Mouse (Mus musculus) kidney, adult 2 months (tissue): ENCODE data around the gene Bpifc. TPM values are rescaled to one million over a fixed set of nuclear protein-coding genes. Genes with fewer than 3 reads are reported as not detected.
A peak's percentile ranks its signal among the peaks of the same experiment; 100 is the strongest.

ENCODE experiments used
- DNase-seq: peaks from one replicate; pipeline ENCODE4 v3.0.0; 2021
- H3K27ac ChIP-seq: fragments of 200-500 bp; 2 replicates; pipeline ENCODE4 v1.5.1; 2012; ENCODE audit warnings: low read depth, low read length, control low read depth, inconsistent platforms; ENCODE audit not compliant: insufficient read depth
- H3K27me3 ChIP-seq: fragments of 200-500 bp; replicated peaks from 2 replicates; pipeline ENCODE4 v1.6.1; 2012; ENCODE audit warnings: mild to moderate bottlenecking, moderate library complexity, low read length, inconsistent platforms; ENCODE audit not compliant: control insufficient read depth, insufficient read depth
- H3K36me3 ChIP-seq: fragments of 200-500 bp; 2 replicates; pipeline ENCODE4 v1.6.1; 2012; ENCODE audit warnings: mild to moderate bottlenecking, moderate library complexity, low read length, inconsistent platforms; ENCODE audit not compliant: control insufficient read depth, insufficient read depth
- H3K4me1 ChIP-seq: fragments of 200-500 bp; 2 replicates; pipeline ENCODE4 v1.6.1; 2011; ENCODE audit warnings: low read length; ENCODE audit not compliant: control insufficient read depth, insufficient read depth
- H3K4me3 ChIP-seq: fragments of 200-500 bp; 2 replicates; pipeline ENCODE4 v1.5.1; 2011; ENCODE audit warnings: mild to moderate bottlenecking, low read depth, low read length, control low read depth; ENCODE audit not compliant: insufficient read depth
- CTCF ChIP-seq: fragments of 200-500 bp; conservative IDR thresholded peaks from 2 replicates; pipeline ENCODE4 v1.5.1; 2011; ENCODE audit warnings: low read depth, mild to moderate bottlenecking, control low read depth, low read length, moderate library complexity, mixed read lengths; ENCODE audit not compliant: insufficient read depth, insufficient read length
- POLR2A ChIP-seq: fragments of 200-500 bp; IDR thresholded peaks from one replicate; pipeline ENCODE4 v1.6.1; 2011; ENCODE audit warnings: low read depth, low read length, control low read depth
- WGBS: fragments of 180-500 bp; shearing (Covaris S2); methylation state at CpG from one replicate; pipeline ENCODE4 v1.1.7; 2018; 5-methylcytosine and 5-hydroxymethylcytosine counted together
- polyA plus RNA-seq: library from polyadenylated mRNA; depleted of rRNA; stranded (reverse); fragments of >200 nt; gene quantifications from 2 replicates; pipeline ENCODE4 v1.2.3, GENCODE M21; 2012; rRNA removed

Bpifc gene
- 0.08 and 0.11 TPM in 2 replicates for polyA plus RNA-seq

DNA sequence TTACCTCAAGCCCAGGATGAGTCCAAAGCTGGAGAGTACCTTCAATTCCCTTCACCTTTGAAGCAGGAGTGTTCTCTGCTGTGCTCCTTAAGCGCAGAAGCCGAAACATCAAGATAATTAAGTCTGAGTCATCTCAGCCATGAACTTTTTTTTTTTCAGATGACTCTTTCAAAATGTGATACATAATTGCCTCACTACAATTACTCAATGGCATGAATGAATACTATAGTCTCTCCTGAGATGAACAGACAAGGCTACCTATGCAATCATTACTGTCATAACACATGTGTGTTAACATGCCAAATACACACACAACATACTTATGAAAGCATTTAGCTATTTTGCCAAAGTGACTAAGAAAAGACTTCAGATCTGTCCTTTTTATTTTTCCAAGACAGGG is at the start of gene Bpifc:
Gene Bpifc (minus strand): TSS at position 115 of the 400 bp plus-strand sequence.
- H3K36me3 ChIP-seq, result no peaks in the 10 kb centered on the region
- no peaks in the 10 kb centered on the region for H3K27me3 ChIP-seq
- H3K4me1 ChIP-seq, result peaks cover 6% of the 10 kb centered on the region; the same call in 1 of the 2 replicates
- WGBS, result 89% methylated on average over 2 of the region's 2 CpGs
- DNase-seq, result no peak
- H3K27ac ChIP-seq, result no peak within 1 kb of the TSS
- TF ChIP-seq CTCF (no peak), POLR2A (no peak)
- no peak within 1 kb of the TSS for H3K4me3 ChIP-seq

DNA sequence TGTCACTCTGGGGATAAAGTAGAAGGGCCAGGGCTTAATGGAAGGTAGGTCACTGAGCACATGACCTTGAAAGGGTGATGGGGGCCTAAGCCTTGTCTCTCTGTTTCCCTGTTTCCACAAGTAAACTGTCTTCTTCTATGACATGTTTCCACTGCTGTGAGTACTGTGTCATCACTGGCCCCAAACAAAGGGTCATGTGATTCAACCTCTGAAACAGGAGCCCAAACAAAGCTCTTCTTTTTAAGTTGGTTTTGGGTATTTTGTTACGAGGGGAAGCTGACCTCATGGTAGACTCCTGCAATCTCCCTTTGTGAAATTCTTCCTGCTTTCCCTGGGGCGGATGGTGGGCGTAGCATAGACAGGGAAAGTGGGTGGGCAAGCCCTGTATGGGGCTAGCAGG is 48.6 kb upstream of the Bpifc start:
- TF ChIP-seq POLR2A (no peak), CTCF (no peak)
- H3K4me1 ChIP-seq, result peaks cover 22% of the 10 kb centered on the region
- no peaks in the 10 kb centered on the region for H3K27me3 ChIP-seq
- no peaks in the 10 kb centered on the region for H3K36me3 ChIP-seq
- H3K4me3 ChIP-seq, result no peak overlapping the region
- WGBS, result 76% methylated on average over 3 of the region's 3 CpGs
- DNase-seq, result no peak
- no peak overlapping the region for H3K27ac ChIP-seq

DNA sequence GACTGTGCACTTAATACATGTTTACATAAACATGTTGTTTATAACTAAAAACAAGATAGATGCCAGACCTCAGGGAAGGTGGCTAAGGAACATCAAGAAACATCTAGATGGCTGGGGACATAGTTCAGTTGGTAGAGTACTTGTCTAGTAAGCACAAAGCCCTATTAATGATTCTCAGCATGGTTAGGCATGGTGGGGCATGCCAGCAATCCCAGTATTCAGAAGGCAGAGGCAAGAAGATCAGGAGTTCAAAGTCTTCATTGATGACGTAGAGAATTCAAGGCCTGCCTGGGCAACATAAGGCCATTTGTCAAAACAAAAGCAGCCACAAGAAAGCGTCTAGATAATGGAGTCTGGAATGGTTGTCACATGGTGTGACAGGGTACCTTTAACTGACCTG is 46.0 kb upstream of the Bpifc start:
- peak; percentile 94 for DNase-seq
- H3K4me3 ChIP-seq, result peak overlapping the region; percentile 51; the same call in 1 of the 2 replicates
- TF ChIP-seq POLR2A (no peak), CTCF (no peak)
- no peaks in the 10 kb centered on the region for H3K36me3 ChIP-seq
- peak overlapping the region; percentile 99 for H3K27ac ChIP-seq
- WGBS, result 56% methylated on average over 2 of the region's 2 CpGs
- no peaks in the 10 kb centered on the region for H3K27me3 ChIP-seq
- peaks cover 16% of the 10 kb centered on the region for H3K4me1 ChIP-seq

DNA sequence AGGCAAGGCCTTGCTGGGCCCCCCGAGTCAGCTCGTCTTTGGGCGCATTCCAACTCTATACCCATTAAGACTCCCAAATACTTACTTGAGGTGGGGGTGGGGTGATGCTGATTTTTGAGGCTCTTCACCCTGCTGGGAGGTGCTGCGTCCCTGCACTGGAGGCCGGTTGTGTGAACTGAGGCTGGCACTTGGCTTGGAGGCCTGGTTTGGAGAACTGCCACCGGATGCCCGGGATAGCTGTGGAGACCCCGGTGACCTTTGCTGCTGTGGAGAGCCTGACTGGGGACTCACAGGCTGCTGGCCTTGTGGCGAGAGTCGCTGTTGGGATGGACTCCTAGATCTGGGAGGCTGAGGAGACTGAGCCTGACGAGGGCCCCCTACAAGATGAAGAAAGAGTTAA is 45.6 kb upstream of the Bpifc start:
- Histone ChIP-seq H3K4me3 (peak overlapping the region; percentile 51), H3K36me3 (no peaks in the 10 kb centered on the region), H3K27ac (peak overlapping the region; percentile 99), H3K27me3 (no peaks in the 10 kb centered on the region), H3K4me1 (peaks cover 16% of the 10 kb centered on the region)
- TF ChIP-seq CTCF (no peak), POLR2A (peak; percentile 40)
- DNase-seq, result peak; percentile 86
- 63% methylated on average over 11 of the region's 11 CpGs for WGBS

DNA sequence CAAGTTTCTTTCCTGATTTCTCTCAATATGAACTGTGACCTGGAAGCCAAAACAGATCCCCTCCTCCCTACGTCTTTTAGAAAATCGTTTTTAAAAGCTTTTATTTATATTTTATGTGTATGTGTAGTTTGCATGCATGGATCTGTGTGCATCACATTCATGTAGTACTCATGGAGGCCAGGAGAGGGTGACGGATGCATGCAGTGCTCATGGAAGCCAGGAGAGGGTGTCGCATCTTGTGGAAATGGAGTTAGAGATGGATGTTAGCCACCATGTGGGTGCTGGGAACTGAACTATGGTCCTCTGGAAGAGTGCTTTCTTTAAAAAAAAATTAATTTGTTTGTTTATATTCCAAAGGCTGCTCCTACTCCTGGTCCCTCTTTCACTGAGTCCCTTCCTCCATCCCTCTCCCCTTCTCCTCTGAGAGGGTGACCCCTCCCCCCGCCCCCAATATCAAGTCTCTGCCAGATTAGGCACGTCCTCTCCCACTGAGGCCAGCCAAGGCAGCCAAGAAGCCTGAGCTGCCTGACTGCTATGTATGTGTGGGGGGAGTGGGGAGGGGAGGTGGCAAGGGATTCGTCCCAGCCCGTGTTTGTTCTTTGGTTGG is 44.7 kb upstream of the Bpifc start:
- TF ChIP-seq POLR2A (no peak), CTCF (peak; percentile 42; the same call in 1 of the 2 replicates)
- Histone ChIP-seq H3K4me3 (peak overlapping the region; percentile 51), H3K4me1 (peaks cover 16% of the 10 kb centered on the region), H3K27me3 (no peaks in the 10 kb centered on the region), H3K27ac (peak overlapping the region; percentile 99), H3K36me3 (no peaks in the 10 kb centered on the region)
- WGBS, result 77% methylated on average over 8 of the region's 8 CpGs
- DNase-seq, result no peak

DNA sequence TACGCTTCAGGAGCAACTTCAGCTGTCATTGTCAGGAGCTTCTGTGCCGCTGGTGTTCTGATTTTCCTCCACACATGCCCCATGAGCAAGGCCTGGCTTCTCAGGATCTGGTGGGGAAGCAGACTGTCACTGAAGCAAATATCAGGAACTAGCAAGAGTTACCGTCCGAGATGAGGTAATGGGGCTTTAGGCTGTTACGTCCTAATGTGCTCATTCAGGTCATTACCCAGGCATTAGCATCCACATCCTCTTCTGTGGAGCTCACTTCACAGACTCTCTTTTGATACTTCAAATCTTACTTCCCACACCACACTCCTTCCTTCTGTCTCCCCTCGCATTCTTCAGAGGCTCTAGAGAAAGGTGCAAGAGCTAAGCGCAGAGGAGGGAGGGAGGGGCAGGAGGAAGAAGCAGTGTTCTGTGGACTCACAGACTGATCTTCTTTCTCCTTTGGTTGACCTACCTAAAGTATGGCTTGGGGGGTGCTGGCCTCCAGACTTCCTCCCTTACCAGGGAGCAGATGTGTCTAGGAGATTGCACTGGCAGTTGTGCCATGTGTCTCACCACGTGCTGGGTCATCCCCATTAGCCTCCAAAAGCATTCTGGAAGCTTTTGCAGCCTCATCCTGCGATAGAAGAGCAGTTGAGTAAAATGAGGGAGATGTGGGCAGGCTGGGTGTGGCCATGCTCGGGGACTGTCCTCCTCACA is 41.3 kb upstream of the Bpifc start:
- WGBS, result 80% methylated on average over 10 of the region's 10 CpGs
- no peak for DNase-seq

DNA sequence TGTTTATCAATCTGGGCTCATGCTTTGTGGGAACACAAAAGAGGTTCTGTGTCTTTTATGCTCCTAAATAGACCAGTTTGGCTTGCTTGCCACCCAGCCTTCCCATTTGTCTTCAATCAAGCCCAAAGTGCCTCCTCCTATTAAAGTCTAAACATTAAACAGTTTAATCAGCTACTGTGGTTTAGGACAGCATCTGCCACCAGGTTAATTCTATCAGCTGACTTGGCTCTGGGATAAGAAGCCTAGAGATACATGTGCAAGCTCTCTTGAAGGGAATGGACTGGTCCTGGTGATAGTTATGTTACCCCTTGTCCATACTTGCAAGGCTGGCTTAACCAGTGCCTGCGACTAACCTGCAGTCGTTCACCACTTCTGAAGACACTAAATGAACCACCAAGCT is 38.8 kb upstream of the Bpifc start:
- H3K36me3 ChIP-seq, result peaks cover 4% of the 10 kb centered on the region

More for the DNA sequence above, 41.3 kb upstream of the Bpifc start:
- Histone ChIP-seq H3K4me1 (peaks cover 12% of the 10 kb centered on the region; the same call in 1 of the 2 replicates), H3K4me3 (no peak overlapping the region), H3K27me3 (no peaks in the 10 kb centered on the region), H3K27ac (peak overlapping the region; percentile 43; the same call in 1 of the 2 replicates), H3K36me3 (no peaks in the 10 kb centered on the region)
- TF ChIP-seq CTCF, result no peak
- no peak for TF ChIP-seq POLR2A

More for the DNA sequence above, 38.8 kb upstream of the Bpifc start:
- H3K27ac ChIP-seq, result peak overlapping the region; percentile 62
- no peak overlapping the region for H3K4me3 ChIP-seq
- TF ChIP-seq CTCF, result no peak
- no peak for TF ChIP-seq POLR2A
- WGBS, result 25% methylated on average over 2 of the region's 2 CpGs
- H3K4me1 ChIP-seq, result peaks cover 6% of the 10 kb centered on the region; the same call in 1 of the 2 replicates
- H3K27me3 ChIP-seq, result no peaks in the 10 kb centered on the region
- DNase-seq, result peak; percentile 73
